Mouse (Mus musculus) CD4-positive, CD25-positive, alpha-beta regulatory T cell, adult 4 months (primary cell): ENCODE data around the gene Ada. TPM values are rescaled to one million over a fixed set of nuclear protein-coding genes. Genes with fewer than 3 reads are reported as not detected.
A peak's percentile ranks its signal among the peaks of the same experiment; 100 is the strongest.

Source experiments
- ATAC-seq: one replicate; pipeline ENCODE4 v1.8.0; 2017
- polyA plus RNA-seq, 2 experiments: library from polyadenylated mRNA; unstranded; fragments of 100-300 nt; shearing (Covaris generic); gene quantifications; one replicate each; pipeline ENCODE4 v1.2.1; 2017

Ada gene
- polyA plus RNA-seq, result 10 to 100 TPM in 1 of 2 experiments, 1 to 10 TPM in 1; 9.2 to 13.8 TPM

DNA sequence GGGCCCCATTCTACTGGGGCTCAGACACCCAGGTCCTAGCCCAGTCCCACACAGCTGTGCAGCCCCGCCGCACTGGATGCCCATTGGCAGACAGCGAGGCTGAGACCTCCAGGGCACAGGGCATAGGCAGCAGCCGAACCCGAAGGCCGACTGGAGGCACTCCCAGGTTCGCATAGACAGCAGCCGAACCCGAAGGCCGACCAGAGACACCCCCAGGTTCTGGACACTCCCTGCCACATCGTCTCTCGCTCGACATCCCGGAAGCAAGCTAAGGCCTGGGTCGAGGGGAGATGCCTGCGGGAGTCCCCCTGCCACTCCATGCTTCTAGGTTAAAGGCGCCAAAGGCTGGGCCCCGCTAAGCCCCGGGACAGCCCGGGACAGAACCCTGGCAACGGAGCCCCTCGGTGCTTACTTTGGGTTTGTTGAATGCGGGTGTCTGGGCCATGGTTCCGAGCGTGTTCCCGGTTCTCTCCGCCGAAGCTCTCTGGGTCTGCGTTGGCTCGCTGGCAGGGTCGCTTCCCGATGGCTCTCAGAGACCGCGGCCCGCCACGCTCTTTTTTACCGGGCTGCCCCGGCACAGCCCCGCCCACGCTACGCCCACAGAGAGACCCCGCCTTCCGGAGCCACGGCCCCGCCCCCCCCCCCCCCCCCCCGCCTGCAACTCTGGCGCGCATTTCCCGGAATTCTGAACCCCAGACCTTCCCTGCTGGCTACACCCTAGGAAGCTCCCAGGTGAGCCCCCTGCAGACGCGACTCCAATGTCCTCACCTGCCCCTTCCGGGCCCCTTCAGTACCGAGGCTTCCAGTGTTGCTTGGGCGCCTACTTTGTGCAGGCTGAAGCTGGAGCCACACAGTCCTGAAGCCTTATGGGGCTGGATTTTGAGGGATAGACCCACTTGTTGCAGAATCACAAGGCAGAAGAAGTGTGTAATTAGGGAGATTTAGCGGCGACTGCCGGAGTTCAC, at the start of gene Ada:
Gene Ada, minus strand, starts transcription at position 593 of the 965 bp plus-strand sequence.
- ATAC-seq, result peak; percentile 66

DNA sequence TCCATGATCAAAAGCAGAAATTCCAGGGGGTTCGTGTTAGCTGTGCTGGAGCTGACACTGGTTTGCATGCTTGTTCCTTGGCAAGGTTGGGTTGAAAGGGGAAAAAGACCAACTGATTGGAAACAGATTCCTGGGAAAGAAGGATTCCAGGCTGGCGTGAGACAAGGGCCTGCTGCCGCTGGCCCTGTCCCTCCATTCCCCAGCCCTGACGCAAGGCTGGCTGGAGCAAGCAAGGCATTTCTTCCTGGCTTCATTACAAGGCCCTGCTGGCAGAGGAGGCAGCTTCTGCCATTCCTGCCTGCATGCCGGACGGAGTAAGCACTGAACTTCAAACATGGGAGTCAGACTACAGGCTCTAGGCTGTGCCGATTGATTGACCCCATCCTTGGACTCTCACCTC, 48.4 kb upstream of the Ada start:
- no peak for ATAC-seq

DNA sequence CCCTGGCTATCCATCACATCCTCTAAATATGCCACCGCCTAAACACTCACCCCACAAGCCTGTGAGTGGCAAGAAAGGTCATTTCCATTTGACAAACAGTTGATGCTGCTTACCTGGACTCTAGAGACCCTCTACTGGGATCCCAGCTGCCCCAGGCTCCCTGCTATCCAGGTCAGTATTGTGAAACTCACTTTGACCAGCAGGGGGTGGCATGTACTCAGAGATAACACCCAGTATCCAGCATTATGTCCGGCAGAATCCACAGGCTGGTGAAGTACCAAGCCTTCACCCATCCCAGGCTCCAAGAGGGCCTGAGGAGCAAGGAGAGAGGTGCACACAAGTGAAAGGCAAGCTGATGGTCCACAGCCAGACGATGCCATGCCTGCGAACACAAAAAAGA, 38.4 kb upstream of the Ada start:
- ATAC-seq, result no peak

DNA sequence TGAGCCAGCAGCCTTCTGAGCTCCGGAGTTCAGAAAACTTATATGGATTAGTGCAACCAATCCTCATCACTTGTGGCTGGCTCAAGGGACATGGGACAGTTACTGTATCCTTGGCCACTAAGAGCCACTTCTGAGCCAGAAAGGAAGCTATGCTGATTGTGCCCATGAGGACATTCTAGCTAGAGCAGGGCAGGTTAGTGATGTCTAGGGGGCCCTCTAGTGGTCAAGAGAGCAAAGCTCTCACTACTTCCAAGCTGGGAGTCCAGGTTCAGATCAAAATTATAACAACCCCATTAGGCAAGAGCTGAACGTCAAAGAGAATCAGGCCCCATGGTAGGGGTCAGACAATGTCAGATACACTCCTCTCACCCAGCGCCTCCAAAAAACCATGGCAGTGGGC, 37.7 kb upstream of the Ada start:
- ATAC-seq, result peak; percentile 64

GRCm38 (mm10) chr2:163787086-163787485, 37.0 kb upstream of the Ada start:
- ATAC-seq, result no peak

DNA sequence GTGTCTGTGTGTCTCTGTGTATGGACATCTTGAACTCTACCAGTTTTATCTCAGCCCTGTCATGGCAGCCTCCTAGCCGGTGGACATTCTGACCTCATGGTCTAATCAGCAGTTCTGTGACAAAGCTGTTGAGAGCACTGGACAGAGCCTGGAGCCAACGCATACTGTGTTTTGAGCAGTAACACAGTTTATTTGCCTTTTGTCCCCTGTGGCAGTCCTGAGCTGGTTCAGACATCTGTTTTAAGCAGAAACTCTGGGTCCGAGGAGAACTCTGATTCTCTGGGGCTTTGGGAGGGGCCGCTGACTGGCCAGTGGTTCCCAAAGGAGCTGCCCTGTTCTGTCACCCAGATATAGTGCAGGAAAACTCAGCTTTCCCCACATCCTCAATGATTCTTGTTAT, 33.9 kb upstream of the Ada start:
- no peak for ATAC-seq

DNA sequence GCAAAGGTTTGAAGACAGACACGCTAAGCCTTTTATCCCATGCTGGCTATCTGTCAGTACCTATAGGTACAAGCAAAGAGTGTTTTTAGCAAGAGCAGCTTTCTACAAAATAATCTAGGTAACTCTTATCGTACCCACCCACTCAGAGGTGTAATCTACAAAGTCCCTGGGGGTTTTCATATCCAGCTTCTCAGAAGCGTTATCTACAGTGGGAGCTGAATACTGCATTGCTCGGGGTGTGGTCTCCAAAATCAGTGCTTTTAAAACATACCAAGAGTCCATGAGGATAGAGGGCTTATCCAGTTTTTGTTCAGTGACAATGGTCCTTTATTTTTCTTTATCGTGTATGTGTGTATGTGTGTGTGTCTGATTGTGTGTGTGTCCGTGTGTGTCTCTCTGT, 33.3 kb upstream of the Ada start:
- no peak for ATAC-seq

DNA sequence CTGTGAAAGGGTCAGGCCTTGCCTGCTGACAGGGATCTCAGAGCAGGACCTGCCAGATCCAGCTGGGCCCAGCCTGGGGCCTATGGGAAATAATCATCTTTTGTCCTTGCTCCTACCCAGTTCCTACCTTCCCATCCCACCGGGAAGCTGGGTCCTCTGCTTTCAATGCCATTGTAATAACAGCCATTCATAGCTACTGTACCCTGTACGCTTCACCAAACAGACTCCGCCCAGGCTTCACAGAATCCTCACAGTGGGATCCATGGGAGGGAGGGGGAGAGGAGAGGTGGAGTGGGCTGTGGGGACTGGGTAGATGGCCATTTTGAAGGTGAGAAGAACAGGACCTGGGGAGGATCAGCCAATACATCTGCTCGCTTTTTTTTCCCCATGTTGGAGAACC, 28.9 kb upstream of the Ada start:
- ATAC-seq, result no peak

DNA sequence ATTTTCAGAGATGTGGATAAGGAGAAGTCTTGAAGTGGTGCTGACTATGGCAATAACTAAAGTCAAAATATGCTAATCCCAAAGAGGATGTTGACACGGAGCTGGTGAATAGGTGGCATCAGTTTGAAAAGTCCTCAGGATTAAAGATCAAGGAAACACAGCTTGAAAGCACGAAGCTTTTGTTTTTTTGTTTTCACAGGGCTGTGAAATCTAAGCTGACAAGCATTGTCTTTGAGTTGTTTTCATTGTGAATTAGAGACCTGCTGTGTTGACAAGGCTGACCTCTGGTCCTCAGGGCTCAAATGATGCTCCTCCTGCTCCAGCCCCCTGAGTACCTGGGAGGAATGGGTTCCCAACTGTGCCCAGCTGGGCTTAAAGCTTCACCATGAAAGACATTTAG, 27.0 kb upstream of the Ada start:
- ATAC-seq, result no peak

- no peak for ATAC-seq
Observed at GRCm38 (mm10) chr2:163776661-163777060, 26.6 kb upstream of the Ada start.

- ATAC-seq, result no peak
Observed at GRCm38 (mm10) chr2:163770731-163771130, 20.7 kb upstream of the Ada start.

GRCm38 (mm10) chr2:163766890-163767289, 16.9 kb upstream of the Ada start:
- ATAC-seq, result no peak

DNA sequence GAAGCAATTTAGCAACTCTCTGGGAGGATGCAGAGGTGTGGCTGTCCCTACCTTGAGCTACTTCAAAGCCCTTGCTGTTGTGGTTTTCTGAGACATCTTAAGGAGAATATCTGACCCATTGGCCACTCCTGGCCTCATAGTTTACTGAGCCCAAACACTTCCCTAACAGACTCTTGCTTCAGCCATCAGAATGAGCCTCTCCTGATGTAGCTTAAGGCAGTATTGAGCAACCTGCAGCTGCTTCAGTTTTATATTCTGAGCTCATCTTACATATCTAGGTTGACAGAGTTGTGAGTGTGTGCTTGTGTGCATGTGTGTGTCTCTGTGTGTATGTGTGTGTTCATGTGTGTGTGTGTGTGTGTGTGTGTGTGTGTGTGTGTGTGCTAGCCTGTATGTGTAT, 16.2 kb upstream of the Ada start:
- no peak for ATAC-seq

DNA sequence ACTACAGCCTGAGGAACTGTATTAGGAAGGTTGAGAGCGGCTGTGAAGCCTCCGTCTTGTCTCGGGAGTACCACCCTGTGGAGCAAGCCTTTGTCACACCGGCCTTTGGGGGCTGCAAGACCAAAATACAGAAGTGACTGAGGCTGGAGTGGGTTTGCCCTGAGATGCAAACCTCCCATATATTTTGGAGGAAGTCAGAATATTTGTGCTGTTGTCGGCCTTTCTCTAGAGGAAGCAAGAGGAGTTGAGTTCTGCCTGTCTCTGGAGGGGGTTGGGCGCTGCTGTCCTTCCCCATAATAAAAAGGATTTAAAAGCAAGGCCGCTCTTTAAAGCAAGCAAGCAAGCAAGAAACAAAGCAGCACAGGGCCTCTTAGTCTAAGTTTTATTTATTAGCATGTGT, 11.4 kb upstream of the Ada start:
- no peak for ATAC-seq

DNA sequence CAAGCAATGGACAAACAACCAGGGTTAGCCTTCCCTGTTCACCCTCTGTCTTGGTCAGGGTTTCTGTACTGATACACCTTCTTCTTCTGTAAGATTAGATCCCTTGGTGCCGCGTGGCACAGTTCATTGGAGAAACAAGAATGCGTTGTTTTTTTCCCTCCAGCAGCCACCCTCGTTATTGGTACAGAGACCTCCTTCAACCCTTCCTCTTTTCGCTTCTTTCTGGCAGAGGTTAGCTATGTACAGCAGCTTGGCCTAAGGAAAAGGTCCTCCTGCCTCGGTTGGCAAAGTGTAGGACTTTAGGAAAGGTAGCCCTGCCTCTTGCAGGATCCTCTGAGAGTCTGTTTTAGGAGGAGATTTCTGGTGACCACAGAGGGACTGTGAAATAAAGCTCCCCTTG, 10.6 kb upstream of the Ada start:
- no peak for ATAC-seq

GRCm38 (mm10) chr2:163758146-163758545, 8.1 kb upstream of the Ada start:
- ATAC-seq, result no peak

- no peak for ATAC-seq
Observed at GRCm38 (mm10) chr2:163756723-163757122, 6.7 kb upstream of the Ada start.

DNA sequence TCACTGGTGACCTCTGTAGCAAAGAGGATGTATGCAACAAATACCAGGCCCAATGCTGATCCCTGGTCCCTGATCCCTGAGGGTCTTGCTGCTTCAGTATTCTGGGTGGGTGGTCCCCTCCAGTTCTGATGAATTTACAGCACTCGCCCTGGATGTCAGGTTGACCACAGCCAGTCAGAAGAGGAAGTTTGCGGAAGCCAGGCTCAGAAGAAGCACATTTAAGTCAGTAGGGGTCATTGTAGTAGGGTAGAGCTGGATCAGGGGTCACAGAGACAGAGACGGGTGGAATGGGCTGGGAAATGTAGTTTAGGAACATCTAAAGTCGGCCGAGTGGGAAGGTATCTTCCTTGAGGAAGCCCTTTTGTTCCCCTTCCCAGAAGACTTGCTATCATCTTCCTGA, 4.2 kb upstream of the Ada start:
- no peak for ATAC-seq

GRCm38 (mm10) chr2:163744801-163745570, 5.1 kb downstream of the Ada start:
- ATAC-seq, result no peak

DNA sequence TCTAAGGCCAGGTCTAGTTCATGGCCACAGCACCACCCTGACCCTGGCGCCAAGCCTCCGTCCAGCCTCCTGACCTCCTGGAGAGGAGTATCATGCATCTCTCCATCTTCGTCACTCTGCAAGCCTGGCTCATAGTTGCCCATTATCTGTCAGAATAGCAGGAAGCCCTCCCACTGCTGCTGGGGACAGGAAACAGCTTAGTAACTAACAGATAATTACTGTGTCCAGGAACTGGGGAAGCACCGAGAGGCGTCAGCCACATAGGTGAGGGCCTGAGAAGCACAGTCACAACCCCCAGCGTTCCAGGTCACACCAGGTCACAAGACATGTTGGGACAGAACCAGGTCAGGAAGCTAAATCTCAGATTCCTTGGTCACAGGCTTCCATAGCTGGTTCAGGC, 6.7 kb downstream of the Ada start:
- no peak for ATAC-seq

DNA sequence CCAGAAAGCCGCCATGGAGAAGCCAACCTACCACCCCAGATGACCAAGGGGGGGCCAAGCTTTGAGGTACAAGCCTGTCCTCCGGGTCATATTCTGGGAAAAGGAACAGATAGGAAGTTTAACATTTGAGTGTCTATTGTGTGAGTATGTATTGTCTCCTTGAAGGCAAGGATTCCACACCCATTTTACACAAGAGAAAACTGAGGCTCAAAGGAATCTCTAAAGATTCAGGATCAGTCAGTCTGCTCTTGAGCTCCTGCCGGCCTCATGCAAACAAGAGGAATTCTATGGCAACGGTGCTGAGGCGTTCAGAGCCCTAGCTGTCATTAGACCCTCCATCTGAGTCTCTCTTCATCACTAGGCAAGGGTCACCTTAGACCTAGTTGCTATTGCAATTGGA, 7.4 kb downstream of the Ada start:
- no peak for ATAC-seq

DNA sequence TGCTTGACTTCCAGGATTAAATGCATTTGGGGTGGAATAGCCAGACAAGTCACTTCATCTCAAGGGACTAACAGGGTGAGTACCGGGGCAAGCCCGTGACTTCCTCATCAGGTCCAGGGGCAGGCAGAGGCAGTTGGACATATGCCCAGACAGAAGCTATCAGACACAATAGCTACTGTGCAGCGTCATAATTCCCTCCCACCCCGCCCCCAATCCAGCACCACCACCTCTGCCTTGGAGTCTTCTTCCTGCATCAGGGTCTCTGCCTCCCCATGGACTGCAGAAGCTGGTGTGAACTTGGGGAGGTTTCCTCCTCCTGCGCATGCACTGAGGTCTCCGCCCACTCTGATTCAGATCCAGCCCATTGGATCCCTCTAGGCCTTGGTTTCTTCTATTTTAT, 14.1 kb downstream of the Ada start:
- ATAC-seq, result no peak

DNA sequence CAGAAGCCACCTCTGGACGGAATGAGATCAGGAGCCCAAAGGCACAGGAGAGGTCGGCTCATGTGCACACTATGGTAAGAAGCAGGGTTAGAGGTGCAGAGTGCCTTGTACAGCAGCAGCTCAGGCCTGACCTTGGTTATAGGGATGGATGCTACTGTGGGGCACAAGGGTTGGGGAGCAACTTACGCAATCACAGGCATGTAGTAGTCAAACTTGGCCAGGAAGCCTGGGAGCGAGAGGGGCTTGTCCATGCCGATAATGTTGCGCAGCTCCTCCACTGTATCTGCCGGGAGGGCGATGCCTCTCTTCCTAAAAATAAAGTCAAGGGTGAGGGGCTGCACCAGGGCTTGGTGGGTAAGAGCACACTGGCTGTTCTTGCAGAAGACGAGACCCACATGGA, 14.9 kb downstream of the Ada start:
- no peak for ATAC-seq

GRCm38 (mm10) chr2:163732021-163732420, 18.0 kb downstream of the Ada start:
- no peak for ATAC-seq
